Mouse (Mus musculus) lung, adult 2 months (tissue): ENCODE measurements around the gene Chchd10.

Experiments used
- CTCF ChIP-seq: fragments of 200-500 bp; IDR thresholded peaks from 2 replicates; pipeline ENCODE4 v1.5.1; 2011; ENCODE audit warnings: mild to moderate bottlenecking, low read length, control low read depth; ENCODE audit not compliant: insufficient read depth
- POLR2A ChIP-seq: fragments of 200-500 bp; IDR thresholded peaks from 2 replicates; pipeline ENCODE4 v1.6.1; 2011; ENCODE audit warnings: low read depth, mild to moderate bottlenecking, control low read depth, low read length, borderline replicate concordance; ENCODE audit errors: extremely low read depth

DNA sequence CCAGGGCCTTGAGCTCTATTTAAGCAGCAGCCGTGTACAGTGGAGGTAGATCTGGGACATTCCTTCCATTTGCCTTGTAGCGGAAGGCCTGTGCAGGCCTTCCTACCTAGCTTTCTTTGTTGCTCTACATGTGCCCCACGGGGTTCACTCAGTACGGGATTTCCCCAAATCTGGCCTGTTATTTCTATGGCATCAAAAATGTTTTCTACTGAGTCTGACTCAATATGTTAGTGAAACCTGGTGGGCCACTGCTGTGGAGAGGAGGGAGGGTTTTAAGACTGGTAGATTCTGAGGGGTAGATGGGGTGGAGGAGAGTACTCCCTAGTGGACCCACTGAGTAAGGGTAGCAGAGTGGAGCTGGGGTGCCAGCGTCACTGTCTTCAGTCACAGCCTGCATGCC, 37.2 kb upstream of the Chchd10 start:
- TF ChIP-seq POLR2A (no peak), CTCF (no peak)
